Mouse (Mus musculus): ENCODE data around the gene Hexim1. TPM values are rescaled to one million over a fixed set of nuclear protein-coding genes. Genes with fewer than 3 reads are reported as not detected.

Gene Hexim1
- polyA plus RNA-seq, 1 experiment from 2014 or later = 4.4 TPM

GRCm38 (mm10) chr11:103111881-103112551 is 4.0 kb upstream of the Hexim1 start:
- no peaks in the 10 kb centered on the region for H3K27me3 ChIP-seq
- H3K36me3 ChIP-seq = no peaks in the 10 kb centered on the region
- H3K4me3 ChIP-seq = peak overlapping the region; percentile 41
- peak overlapping the region; percentile 47 for H3K9ac ChIP-seq
- 1% methylated on average over 28 of the region's 28 CpGs for WGBS
- H3K27ac ChIP-seq = peak overlapping the region; percentile 58; the same call in 1 of the 2 replicates
- H3K4me1 ChIP-seq = peaks cover 26% of the 10 kb centered on the region
- H3K9me3 ChIP-seq = no peaks in the 10 kb centered on the region
- no peak for ATAC-seq (ENCODE audit: borderline replicate concordance, extremely low read depth, low FRiP score, low TSS enrichment)
- peak overlapping the region; percentile 76 for H3K4me2 ChIP-seq

DNA sequence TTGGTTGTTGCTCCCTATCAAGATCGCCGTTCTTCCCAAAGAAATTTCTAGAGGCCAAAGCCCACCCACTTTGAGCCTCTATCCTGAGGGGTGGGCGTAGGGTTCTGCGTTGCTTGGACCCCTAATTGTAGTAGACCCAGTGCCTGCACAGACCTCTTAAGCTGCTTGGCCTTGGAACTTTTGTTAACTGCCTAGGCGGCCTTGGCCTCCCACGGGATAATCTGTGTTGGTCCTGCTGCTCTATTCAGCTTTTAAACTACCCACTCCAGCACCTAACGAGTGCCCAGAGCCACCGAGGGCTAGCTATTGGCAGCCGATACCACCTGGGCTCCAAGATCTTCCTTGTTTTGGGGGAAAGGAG is 3.5 kb upstream of the Hexim1 start:
- Histone ChIP-seq H3K4me3 (peak overlapping the region; percentile 41), H3K27me3 (no peaks in the 10 kb centered on the region), H3K27ac (peak overlapping the region; percentile 58; the same call in 1 of the 2 replicates), H3K4me1 (peaks cover 26% of the 10 kb centered on the region), H3K4me2 (peak overlapping the region; percentile 76), H3K9ac (peak overlapping the region; percentile 47), H3K36me3 (no peaks in the 10 kb centered on the region), H3K9me3 (no peaks in the 10 kb centered on the region)
- no peak for ATAC-seq (ENCODE audit: borderline replicate concordance, extremely low read depth, low FRiP score, low TSS enrichment)
- 30% methylated on average over 9 of the region's 9 CpGs for WGBS

DNA sequence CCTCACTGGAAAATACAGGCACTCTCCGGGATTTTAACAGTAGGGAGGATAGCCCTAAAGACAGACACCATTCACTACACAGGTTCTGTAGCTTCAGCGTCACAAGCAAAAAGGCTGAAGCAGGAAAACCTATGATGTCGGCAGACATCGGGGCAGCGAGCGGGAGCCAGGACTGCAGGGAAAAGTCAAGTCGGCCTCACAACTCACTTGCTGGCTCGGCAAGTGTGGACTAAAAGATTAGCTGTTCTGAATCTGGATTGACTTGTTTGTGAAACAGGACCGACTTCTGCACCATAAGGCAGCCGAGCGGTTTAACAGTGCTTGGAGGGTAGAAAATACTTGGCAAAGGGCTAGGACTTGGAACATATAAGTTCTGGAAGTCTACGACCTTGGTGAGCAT is 3.0 kb upstream of the Hexim1 start:
- peak overlapping the region; percentile 4; the same call in 1 of the 2 replicates for H3K27ac ChIP-seq
- peaks cover 26% of the 10 kb centered on the region for H3K4me1 ChIP-seq
- H3K4me2 ChIP-seq = no peak overlapping the region
- no peak for ATAC-seq (ENCODE audit: borderline replicate concordance, extremely low read depth, low FRiP score, low TSS enrichment)
- no peaks in the 10 kb centered on the region for H3K36me3 ChIP-seq
- H3K27me3 ChIP-seq = no peaks in the 10 kb centered on the region
- H3K9me3 ChIP-seq = no peaks in the 10 kb centered on the region
- no peak overlapping the region for H3K4me3 ChIP-seq
- no peak overlapping the region for H3K9ac ChIP-seq
- WGBS = 52% methylated on average over 12 of the region's 12 CpGs

- no peak for ATAC-seq (ENCODE audit: borderline replicate concordance, extremely low read depth, low FRiP score, low TSS enrichment)
- no peak overlapping the region for H3K27ac ChIP-seq
- peaks cover 32% of the 10 kb centered on the region for H3K4me1 ChIP-seq
- H3K4me2 ChIP-seq = no peak overlapping the region
- H3K27me3 ChIP-seq = no peaks in the 10 kb centered on the region
- H3K9me3 ChIP-seq = no peaks in the 10 kb centered on the region
- no peak overlapping the region for H3K4me3 ChIP-seq
- WGBS = 84% methylated on average over 4 of the region's 4 CpGs
- H3K9ac ChIP-seq = no peak overlapping the region
- no peaks in the 10 kb centered on the region for H3K36me3 ChIP-seq
Observed at GRCm38 (mm10) chr11:103113771-103114170, 2.3 kb upstream of the Hexim1 start.

DNA sequence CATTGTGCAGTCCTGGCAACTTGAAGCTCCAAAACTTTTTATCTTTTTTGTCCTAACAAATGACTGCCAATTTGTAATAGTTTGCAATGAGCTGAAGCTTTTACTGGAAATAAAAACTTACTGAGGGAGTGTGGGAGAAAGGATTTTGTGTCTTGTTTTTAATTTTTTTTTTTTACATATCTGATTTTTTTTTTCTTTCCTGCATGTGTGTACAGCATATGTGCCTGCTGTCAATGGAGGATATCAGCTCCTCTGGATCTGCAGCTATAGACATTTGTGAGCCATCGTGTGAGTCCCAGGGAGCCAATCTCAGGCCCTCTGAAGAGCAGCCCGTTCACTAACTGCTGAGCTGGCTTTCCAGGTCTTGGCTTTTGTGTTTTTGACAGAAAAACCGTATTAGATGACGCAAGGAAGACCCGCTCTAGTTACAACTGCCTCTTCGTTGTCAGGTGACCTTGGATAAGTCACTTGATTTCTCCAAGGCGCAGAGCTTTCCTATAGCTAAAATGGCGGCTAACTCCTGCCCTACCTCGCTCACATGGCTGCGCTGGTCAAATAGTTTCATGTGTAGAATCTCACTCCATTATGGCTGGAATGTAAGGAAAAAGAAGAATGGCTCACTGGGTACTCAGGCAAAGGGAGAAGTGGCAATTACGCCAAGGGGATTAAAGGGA is 1.6 kb upstream of the Hexim1 start:
- no peak for ATAC-seq (ENCODE audit: borderline replicate concordance, extremely low read depth, low FRiP score, low TSS enrichment)
- H3K36me3 ChIP-seq = no peaks in the 10 kb centered on the region
- H3K4me3 ChIP-seq = peak overlapping the region; percentile 69
- no peaks in the 10 kb centered on the region for H3K9me3 ChIP-seq
- peak overlapping the region; percentile 97 for H3K27ac ChIP-seq
- H3K4me2 ChIP-seq = peak overlapping the region; percentile 65
- H3K27me3 ChIP-seq = no peaks in the 10 kb centered on the region
- WGBS = 85% methylated on average over 11 of the region's 11 CpGs
- H3K9ac ChIP-seq = peak overlapping the region; percentile 82
- H3K4me1 ChIP-seq = peaks cover 35% of the 10 kb centered on the region

GRCm38 (mm10) chr11:103115163-103116007 is 646 bp upstream of the Hexim1 start:
- H3K27ac ChIP-seq = peak overlapping the region; percentile 97
- H3K27me3 ChIP-seq = no peaks in the 10 kb centered on the region
- H3K36me3 ChIP-seq = no peaks in the 10 kb centered on the region
- H3K4me3 ChIP-seq = peak overlapping the region; percentile 69
- WGBS = 1% methylated on average over 34 of the region's 34 CpGs
- ATAC-seq (ENCODE audit: borderline replicate concordance, extremely low read depth, low FRiP score, low TSS enrichment) = peak; percentile 75
- peak overlapping the region; percentile 82 for H3K9ac ChIP-seq
- peaks cover 37% of the 10 kb centered on the region for H3K4me1 ChIP-seq
- H3K4me2 ChIP-seq = peak overlapping the region; percentile 65
- H3K9me3 ChIP-seq = no peaks in the 10 kb centered on the region

- peak overlapping the region; percentile 69 for H3K4me3 ChIP-seq
- H3K4me1 ChIP-seq = peaks cover 31% of the 10 kb centered on the region
- peak overlapping the region; percentile 84 for H3K4me2 ChIP-seq
- no peaks in the 10 kb centered on the region for H3K27me3 ChIP-seq
- H3K9me3 ChIP-seq = no peaks in the 10 kb centered on the region
- H3K36me3 ChIP-seq = no peaks in the 10 kb centered on the region
- H3K9ac ChIP-seq = peak overlapping the region; percentile 67
- under 1% methylated on average over 35 of the region's 35 CpGs for WGBS
- peak; percentile 29; the same call in 1 of the 2 replicates for ATAC-seq (ENCODE audit: borderline replicate concordance, extremely low read depth, low FRiP score, low TSS enrichment)
- peak overlapping the region; percentile 84 for H3K27ac ChIP-seq
Observed at GRCm38 (mm10) chr11:103116959-103117590, 1.0 kb downstream of the Hexim1 start.

GRCm38 (mm10) chr11:103117591-103118009 is 1.6 kb downstream of the Hexim1 start:
- ATAC-seq (ENCODE audit: borderline replicate concordance, extremely low read depth, low FRiP score, low TSS enrichment) = no peak
- WGBS = under 1% methylated on average over 38 of the region's 38 CpGs
- peak overlapping the region; percentile 84 for H3K27ac ChIP-seq
- H3K9me3 ChIP-seq = no peaks in the 10 kb centered on the region
- H3K36me3 ChIP-seq = no peaks in the 10 kb centered on the region
- H3K27me3 ChIP-seq = no peaks in the 10 kb centered on the region
- H3K4me3 ChIP-seq = peak overlapping the region; percentile 69
- peaks cover 26% of the 10 kb centered on the region for H3K4me1 ChIP-seq
- H3K9ac ChIP-seq = peak overlapping the region; percentile 67
- peak overlapping the region; percentile 84 for H3K4me2 ChIP-seq

DNA sequence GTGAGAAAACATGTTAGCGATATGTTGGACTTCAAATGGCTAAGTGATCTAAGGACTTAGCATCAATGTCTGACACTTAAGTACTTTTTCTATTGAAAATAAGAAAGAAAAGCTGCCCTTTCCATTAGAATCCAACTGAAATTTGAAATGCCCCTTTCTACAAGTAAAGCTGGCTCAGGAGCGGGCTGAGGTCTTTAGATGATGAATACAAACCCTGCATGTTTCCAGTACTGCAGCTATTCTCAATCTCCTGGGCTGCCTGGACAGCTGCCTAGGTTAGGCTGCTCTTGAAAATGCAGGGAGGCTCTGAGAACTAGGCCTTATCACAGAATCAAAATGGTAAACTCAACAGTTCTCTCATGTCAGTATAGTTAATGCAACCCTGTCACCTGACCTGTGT is 2.8 kb downstream of the Hexim1 start:
- H3K4me1 ChIP-seq = peaks cover 20% of the 10 kb centered on the region
- H3K27me3 ChIP-seq = no peaks in the 10 kb centered on the region
- WGBS = 85% methylated on average over 2 of the region's 2 CpGs
- H3K4me2 ChIP-seq = peak overlapping the region; percentile 84
- no peak overlapping the region for H3K27ac ChIP-seq
- H3K36me3 ChIP-seq = no peaks in the 10 kb centered on the region
- no peaks in the 10 kb centered on the region for H3K9me3 ChIP-seq
- H3K9ac ChIP-seq = no peak overlapping the region
- H3K4me3 ChIP-seq = peak overlapping the region; percentile 69
- no peak for ATAC-seq (ENCODE audit: borderline replicate concordance, extremely low read depth, low FRiP score, low TSS enrichment)

DNA sequence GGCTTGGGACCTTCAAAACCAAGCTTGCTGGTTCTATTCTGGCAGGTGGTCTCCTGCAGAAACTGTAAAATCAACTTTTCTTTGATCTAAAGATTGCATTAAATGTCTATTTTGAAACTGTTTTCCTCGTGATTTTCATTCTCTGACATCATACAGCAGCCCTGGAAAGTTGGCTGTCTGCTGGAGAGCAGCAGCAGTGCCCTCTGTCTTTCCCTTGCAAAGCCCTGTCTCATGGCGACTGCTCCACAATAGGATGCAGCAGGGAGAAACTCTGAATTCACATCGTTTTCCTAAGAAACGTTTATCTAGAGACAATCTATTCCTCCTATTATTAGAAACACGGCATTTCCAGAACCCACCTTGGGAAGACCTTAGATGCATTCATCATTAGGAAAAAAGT is 3.6 kb downstream of the Hexim1 start:
- H3K27ac ChIP-seq = no peak overlapping the region
- no peak overlapping the region for H3K9ac ChIP-seq
- H3K9me3 ChIP-seq = no peaks in the 10 kb centered on the region
- H3K4me3 ChIP-seq = no peak overlapping the region
- H3K4me2 ChIP-seq = no peak overlapping the region
- H3K36me3 ChIP-seq = no peaks in the 10 kb centered on the region
- no peak for ATAC-seq (ENCODE audit: borderline replicate concordance, extremely low read depth, low FRiP score, low TSS enrichment)
- H3K4me1 ChIP-seq = peaks cover 19% of the 10 kb centered on the region
- H3K27me3 ChIP-seq = no peaks in the 10 kb centered on the region
- WGBS = 62% methylated on average over 5 of the region's 5 CpGs

DNA sequence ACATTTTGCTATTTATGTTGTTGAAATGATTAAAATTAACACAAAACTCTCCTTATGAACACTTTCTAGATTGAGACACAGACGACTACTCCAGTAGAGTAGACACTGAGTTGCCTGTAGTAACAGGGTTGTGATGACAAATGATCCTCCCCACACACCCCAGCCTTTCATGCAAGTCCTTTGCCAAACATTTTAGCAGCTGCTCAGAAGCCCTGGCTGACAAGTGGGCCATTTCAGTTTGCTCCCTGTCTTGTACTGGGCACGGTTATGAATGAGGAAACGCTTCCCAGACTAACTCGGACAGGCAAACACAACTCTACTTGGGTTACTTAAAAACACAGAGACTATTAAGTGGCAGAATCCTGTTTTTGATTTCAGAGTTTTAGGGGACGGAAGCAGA is 4.3 kb downstream of the Hexim1 start:
- no peak overlapping the region for H3K4me3 ChIP-seq
- 39% methylated on average over 5 of the region's 5 CpGs for WGBS
- ATAC-seq (ENCODE audit: borderline replicate concordance, extremely low read depth, low FRiP score, low TSS enrichment) = no peak
- no peaks in the 10 kb centered on the region for H3K9me3 ChIP-seq
- peaks cover 16% of the 10 kb centered on the region for H3K4me1 ChIP-seq
- H3K27ac ChIP-seq = no peak overlapping the region
- no peak overlapping the region for H3K9ac ChIP-seq
- no peaks in the 10 kb centered on the region for H3K36me3 ChIP-seq
- H3K27me3 ChIP-seq = no peaks in the 10 kb centered on the region
- no peak overlapping the region for H3K4me2 ChIP-seq
